Mouse (Mus musculus) G1E (cell line): ENCODE data around the gene Sympk.

Experiments used
- CTCF ChIP-seq: IDR thresholded peaks from 2 replicates; pipeline ENCODE4 v1.5.1; 2012; ENCODE audit warnings: low read depth, low read length, inconsistent platforms, mixed read lengths
- GATA1 ChIP-seq: IDR thresholded peaks from 2 replicates; pipeline ENCODE4 v1.6.1; 2012; ENCODE audit warnings: borderline replicate concordance, low read length, inconsistent platforms, mixed read lengths
- POLR2AphosphoS5 ChIP-seq: IDR thresholded peaks from 2 replicates; pipeline ENCODE4 v1.6.1; 2012; ENCODE audit warnings: low read depth, low read length, inconsistent platforms; ENCODE audit not compliant: insufficient replicate concordance
- TAL1 ChIP-seq: conservative IDR thresholded peaks from 2 replicates; pipeline ENCODE4 v1.6.1; 2012; ENCODE audit warnings: low read depth, low read length, inconsistent platforms, mixed read lengths

GRCm38 (mm10) chr7:18978381-18978780 lies 45.8 kb upstream of the Sympk start:
- TF ChIP-seq CTCF (no peak), TAL1 (no peak), POLR2AphosphoS5 (no peak), GATA1 (no peak)
